Mouse (Mus musculus) embryonic fibroblast, embryonic 13.5 days (primary cell): ENCODE data around the gene Clic6. TPM values are rescaled to one million over a fixed set of nuclear protein-coding genes. Genes with fewer than 3 reads are reported as not detected.
A peak's percentile ranks its signal among the peaks of the same experiment; 100 is the strongest.

Source experiments
- H3K27ac ChIP-seq: 2 replicates; pipeline ENCODE4 v1.5.1; 2012; ENCODE audit warnings: low read length, control low read depth, inconsistent platforms; ENCODE audit not compliant: insufficient read depth
- H3K4me1 ChIP-seq: 2 replicates; pipeline ENCODE4 v1.6.1; 2011; ENCODE audit warnings: low read length; ENCODE audit not compliant: control insufficient read depth, insufficient read depth
- H3K4me3 ChIP-seq: 2 replicates; pipeline ENCODE4 v1.5.1; 2011; ENCODE audit warnings: mild to moderate bottlenecking, control low read depth, low read length; ENCODE audit not compliant: insufficient read depth
- CTCF ChIP-seq: IDR thresholded peaks from 2 replicates; pipeline ENCODE4 v1.5.1; 2011; ENCODE audit warnings: mild to moderate bottlenecking, control low read depth, low read length, moderate library complexity, borderline replicate concordance; ENCODE audit not compliant: insufficient read depth
- POLR2A ChIP-seq: IDR thresholded peaks from 2 replicates; pipeline ENCODE4 v1.6.1; 2011; ENCODE audit warnings: low read depth, mild to moderate bottlenecking, control low read depth, low read length, moderate library complexity
- polyA plus RNA-seq: library from polyadenylated mRNA; stranded (reverse); fragments of >200 nt; gene quantifications from 2 replicates; pipeline ENCODE4 v1.2.4, GENCODE M21; 2011; ENCODE audit warnings: low read depth; ENCODE audit not compliant: missing spikeins, insufficient read length

Clic6 gene
- polyA plus RNA-seq, 1 experiment, result not detected

DNA sequence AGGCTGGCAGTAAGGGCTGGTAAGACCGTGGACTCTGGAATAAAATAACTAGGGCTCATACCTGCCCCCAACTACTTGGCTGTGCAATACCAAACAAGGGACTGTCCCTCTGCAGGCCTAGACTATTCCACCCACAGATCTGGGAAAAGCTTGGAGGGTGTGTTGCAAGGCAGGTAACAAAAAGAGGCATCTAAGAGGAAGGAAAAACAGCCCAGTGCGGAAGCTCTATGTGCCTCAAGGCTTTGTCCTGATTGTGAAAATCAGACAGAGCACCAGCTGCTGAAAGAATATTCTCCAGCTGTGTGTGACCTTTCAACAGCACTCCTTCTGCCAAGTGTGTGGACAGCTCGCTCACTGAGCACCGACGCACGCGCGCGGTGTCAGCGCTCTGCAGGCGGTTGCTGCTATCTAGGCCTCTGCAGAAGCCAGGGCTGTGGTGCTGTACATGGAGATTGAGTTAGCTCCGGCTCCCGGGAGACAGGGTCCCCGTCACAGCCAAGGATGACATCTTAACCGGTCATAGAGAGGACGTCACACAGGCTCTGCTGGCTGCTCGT, 33.9 kb upstream of the Clic6 start:
- H3K4me1 ChIP-seq, result no peaks in the 10 kb centered on the region
- no peak for TF ChIP-seq POLR2A
- no peak for TF ChIP-seq CTCF
- H3K4me3 ChIP-seq, result no peak overlapping the region
- no peak overlapping the region for H3K27ac ChIP-seq

DNA sequence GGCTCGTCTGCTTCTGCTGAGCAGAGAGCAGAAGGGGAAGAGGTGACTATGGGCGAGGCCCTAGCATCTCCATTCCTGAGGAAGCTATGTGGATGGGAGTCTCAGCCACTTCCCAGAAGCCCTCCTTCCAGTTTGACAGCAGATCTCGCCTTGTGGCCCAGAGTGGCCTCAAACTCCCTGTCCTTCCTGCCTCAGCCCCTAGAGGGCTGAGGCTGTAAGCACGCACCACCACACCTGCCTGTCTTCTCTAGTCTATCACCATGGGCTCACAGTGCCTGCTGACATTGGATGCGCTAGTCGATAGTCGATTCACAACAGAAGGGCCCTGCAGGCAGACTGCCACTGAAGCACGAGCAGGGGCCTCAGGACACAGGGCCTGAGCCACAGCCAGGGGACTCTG, 32.9 kb upstream of the Clic6 start:
- Histone ChIP-seq H3K4me1 (no peaks in the 10 kb centered on the region), H3K4me3 (no peak overlapping the region), H3K27ac (no peak overlapping the region)
- no peak for TF ChIP-seq CTCF
- no peak for TF ChIP-seq POLR2A

DNA sequence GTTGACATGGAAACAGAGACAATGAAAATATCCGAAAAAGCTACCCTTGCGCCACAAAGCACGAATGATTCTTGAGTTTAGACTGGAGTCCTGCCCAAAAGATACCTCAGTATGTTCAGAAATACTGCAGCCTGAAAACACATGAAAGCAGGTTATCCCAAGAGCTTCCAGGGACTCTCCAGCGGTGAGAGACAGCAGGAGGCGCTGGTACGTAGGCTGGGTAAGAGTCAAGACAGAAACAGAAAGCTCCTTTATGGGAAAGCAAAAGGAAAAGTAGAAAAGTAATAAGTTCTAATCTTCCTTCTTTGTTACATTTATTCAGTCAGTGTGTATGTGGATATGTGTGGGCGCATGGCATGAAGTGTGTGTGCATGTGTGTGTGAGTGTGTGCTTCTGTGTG, 31.5 kb upstream of the Clic6 start:
- no peak for TF ChIP-seq POLR2A
- no peak for TF ChIP-seq CTCF
- Histone ChIP-seq H3K27ac (no peak overlapping the region), H3K4me1 (no peaks in the 10 kb centered on the region), H3K4me3 (no peak overlapping the region)

DNA sequence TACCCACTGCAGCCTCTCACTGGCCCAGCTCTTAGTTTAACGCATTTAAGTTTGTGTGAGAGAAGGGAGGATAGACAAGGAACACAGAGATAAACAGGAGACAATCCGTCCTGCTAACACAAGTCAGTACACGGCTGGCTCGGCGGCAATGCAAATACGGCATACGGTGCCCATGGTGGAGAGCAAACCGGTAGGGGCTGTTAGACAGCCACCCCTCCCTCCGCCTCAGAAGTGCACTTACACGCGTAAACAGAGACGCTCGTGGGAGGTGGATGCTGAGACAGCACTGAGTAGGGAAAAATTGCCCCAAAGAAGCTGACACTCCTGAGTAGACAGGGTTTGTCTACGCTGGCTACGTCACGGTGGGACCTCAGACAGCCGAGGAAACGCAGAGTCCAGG, 31.0 kb upstream of the Clic6 start:
- no peak overlapping the region for H3K27ac ChIP-seq
- TF ChIP-seq CTCF (no peak), POLR2A (no peak)
- no peak overlapping the region for H3K4me3 ChIP-seq
- no peaks in the 10 kb centered on the region for H3K4me1 ChIP-seq

DNA sequence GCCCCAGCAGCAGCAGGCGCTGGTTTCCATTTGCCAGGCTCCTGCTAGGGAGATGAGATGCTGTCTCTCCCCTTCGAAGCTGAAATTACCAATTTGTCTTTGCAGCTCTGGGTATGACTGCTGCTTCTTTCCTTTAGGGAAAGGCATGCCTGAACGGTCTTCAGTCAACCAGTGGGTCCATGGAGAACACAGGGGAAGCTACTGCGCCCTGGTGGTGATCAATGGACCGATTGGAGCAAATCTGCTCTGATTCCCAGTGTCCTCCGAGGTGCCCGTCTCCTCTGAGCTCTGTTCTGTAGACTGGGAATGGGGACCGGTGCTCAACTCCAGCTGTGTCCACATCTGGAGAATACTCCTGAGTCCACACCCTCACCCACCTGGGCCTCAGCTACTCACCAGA, 30.0 kb upstream of the Clic6 start:
- H3K4me3 ChIP-seq, result no peak overlapping the region
- TF ChIP-seq CTCF, result peak; percentile 34; the same call in 1 of the 2 replicates
- TF ChIP-seq POLR2A, result no peak
- H3K27ac ChIP-seq, result no peak overlapping the region
- H3K4me1 ChIP-seq, result no peaks in the 10 kb centered on the region

DNA sequence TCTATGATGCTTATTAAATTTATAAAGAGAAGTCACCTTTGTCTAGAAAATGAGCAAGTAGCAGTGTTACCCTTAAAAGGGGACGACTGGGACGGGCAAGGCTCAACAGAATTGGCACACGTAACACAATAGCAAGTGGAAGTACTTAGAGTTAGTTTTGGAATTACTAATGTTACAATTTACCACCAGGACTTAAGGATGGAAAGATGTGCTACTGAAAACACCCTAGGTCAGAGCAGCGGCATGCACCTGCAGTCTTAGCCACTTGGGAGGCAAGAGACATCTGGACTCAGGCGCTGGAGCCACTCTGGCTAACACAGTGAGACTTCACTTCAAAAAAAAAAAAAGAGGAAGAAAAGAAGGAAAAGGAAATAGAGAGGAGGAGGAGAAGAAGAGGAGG, 29.6 kb upstream of the Clic6 start:
- TF ChIP-seq CTCF, result no peak
- no peak for TF ChIP-seq POLR2A
- Histone ChIP-seq H3K4me3 (no peak overlapping the region), H3K27ac (no peak overlapping the region), H3K4me1 (no peaks in the 10 kb centered on the region)

DNA sequence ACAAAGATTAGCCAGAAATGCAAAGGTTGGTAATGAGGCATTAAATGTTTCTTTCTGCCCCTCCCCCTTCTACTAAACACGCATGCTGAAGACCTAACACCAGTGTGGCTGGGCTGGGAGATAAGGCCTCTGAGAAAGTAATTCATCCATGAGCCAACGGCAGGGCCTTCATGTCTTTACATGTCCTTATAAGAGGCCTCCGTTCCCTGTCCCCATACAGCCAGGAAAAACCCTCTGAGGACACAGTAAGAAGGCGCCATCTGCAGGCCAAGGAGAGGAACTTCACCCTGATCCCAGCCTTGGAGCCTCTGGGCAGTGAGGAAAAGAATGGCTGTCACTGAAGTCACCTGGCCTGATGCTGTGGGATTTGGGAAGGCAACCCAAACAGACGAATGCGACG, 27.9 kb upstream of the Clic6 start:
- no peak for TF ChIP-seq POLR2A
- peak; percentile 67; the same call in 1 of the 2 replicates for TF ChIP-seq CTCF
- no peak overlapping the region for H3K27ac ChIP-seq
- H3K4me3 ChIP-seq, result no peak overlapping the region
- no peaks in the 10 kb centered on the region for H3K4me1 ChIP-seq

DNA sequence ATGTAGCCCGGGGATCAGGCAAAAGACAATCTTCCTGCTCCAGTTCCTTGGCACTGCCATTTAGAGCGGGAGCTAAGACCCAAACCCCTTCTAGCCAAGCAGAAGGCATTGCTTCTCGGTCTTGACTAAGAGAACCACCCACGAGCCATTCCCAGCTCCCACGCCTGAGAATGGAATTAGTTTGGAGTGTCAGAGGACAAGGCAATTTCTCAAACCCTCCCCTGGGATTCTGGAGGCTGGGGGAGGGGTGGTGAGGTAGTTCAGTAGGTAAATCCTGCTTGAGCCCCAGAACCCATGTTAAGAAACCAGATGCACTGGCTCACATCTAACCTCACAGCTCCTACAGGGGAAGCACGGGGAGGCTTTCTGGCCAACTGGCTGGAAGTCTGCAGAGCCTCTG, 24.1 kb upstream of the Clic6 start:
- no peak overlapping the region for H3K27ac ChIP-seq
- TF ChIP-seq POLR2A, result no peak
- TF ChIP-seq CTCF, result no peak
- H3K4me3 ChIP-seq, result no peak overlapping the region
- peaks cover 3% of the 10 kb centered on the region; the same call in 1 of the 2 replicates for H3K4me1 ChIP-seq

DNA sequence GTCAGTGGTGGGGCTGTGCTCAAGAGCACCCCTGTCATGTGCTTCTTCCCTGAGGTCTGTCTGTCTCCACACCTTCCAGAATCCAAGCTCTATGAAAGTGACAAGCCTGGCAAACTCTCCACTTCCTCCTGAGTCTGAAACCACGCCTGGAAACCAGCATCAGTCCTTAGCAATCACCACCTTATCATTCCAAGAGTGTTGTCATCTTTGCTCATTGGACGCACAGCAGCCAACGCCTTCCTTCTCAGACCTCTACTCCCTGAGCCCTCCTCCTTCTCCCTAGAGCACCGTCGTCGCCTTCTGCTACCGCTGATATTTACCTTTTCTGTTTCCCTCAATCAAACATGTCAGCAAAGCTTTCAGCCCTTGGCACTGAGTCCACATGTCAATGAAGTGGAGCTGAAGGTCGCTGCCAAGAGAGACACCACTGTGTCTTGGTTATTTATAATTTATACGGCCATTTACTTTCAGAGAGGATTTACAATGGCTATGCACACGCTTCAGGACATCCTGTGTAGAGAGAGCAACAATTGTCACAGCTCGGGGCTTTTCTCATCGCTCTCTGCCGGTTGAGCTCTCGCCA, 21.1 kb upstream of the Clic6 start:
- Histone ChIP-seq H3K4me3 (peak overlapping the region; percentile 88; the same call in 1 of the 2 replicates), H3K27ac (no peak overlapping the region), H3K4me1 (peaks cover 3% of the 10 kb centered on the region; the same call in 1 of the 2 replicates)
- TF ChIP-seq POLR2A (no peak), CTCF (no peak)

DNA sequence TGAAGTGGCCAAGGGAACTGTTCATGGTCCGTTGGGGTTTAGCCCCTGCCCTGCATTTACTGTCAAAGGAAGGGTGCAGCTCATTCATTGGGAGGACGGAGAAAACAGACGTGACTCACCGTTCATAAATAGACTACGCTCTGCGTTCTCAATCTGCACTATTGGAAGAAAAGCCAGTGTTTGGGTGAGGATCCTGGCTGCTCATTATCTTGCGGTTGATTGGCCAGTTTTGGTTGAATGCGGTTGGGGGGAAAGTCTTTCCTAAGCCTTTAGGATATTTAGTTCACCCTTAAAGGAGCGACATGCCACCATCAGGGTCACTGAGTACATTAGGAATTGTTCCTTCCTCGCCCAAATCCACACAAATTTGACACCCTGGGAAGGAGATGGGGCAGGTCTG, 20.3 kb upstream of the Clic6 start:
- Histone ChIP-seq H3K4me3 (peak overlapping the region; percentile 88), H3K27ac (no peak overlapping the region), H3K4me1 (peaks cover 3% of the 10 kb centered on the region; the same call in 1 of the 2 replicates)
- TF ChIP-seq CTCF (no peak), POLR2A (no peak)
